Mouse (Mus musculus): Measurements from ENCODE around the gene Wnt11. TPM values are rescaled to one million over a fixed set of nuclear protein-coding genes. Genes with fewer than 3 reads are reported as not detected.

Wnt11 gene
- total RNA-seq, 2 experiments from 2014 or later: 10.5 to 12.8 TPM

GRCm38 (mm10) chr7:98863969-98864718, 29.2 kb downstream of the Wnt11 start:
- DNase-seq: no peak

- DNase-seq: no peak
Measured at GRCm38 (mm10) chr7:98867053-98867793, 32.3 kb downstream of the Wnt11 start.

- no peak for DNase-seq
Measured at GRCm38 (mm10) chr7:98867794-98868150, 32.9 kb downstream of the Wnt11 start.

- no peak for DNase-seq
Measured at GRCm38 (mm10) chr7:98869070-98869469, 34.2 kb downstream of the Wnt11 start.

- peak; percentile 39 for DNase-seq
Measured at GRCm38 (mm10) chr7:98870791-98871190, 35.9 kb downstream of the Wnt11 start.

GRCm38 (mm10) chr7:98871882-98872281, 37.0 kb downstream of the Wnt11 start:
- no peak for DNase-seq

- no peak for DNase-seq
Measured at GRCm38 (mm10) chr7:98873316-98873715, 38.4 kb downstream of the Wnt11 start.

- no peak for DNase-seq
Measured at GRCm38 (mm10) chr7:98874411-98874951, 39.6 kb downstream of the Wnt11 start.

- DNase-seq: no peak
Measured at GRCm38 (mm10) chr7:98875390-98875990, 40.6 kb downstream of the Wnt11 start.

GRCm38 (mm10) chr7:98876119-98876518, 41.2 kb downstream of the Wnt11 start:
- DNase-seq: no peak

GRCm38 (mm10) chr7:98879176-98879575, 44.3 kb downstream of the Wnt11 start:
- no peak for DNase-seq

- DNase-seq: no peak
Measured at GRCm38 (mm10) chr7:98881887-98882286, 47.0 kb downstream of the Wnt11 start.

GRCm38 (mm10) chr7:98887811-98888261, 52.9 kb downstream of the Wnt11 start:
- DNase-seq: no peak

GRCm38 (mm10) chr7:98888810-98889209, 53.9 kb downstream of the Wnt11 start:
- DNase-seq: no peak

- DNase-seq: no peak
Measured at GRCm38 (mm10) chr7:98889211-98889610, 54.3 kb downstream of the Wnt11 start.

- DNase-seq: no peak
Measured at GRCm38 (mm10) chr7:98893144-98893543, 58.2 kb downstream of the Wnt11 start.

- no peak for DNase-seq
Measured at GRCm38 (mm10) chr7:98894305-98894704, 59.4 kb downstream of the Wnt11 start.

- no peak for DNase-seq
Measured at GRCm38 (mm10) chr7:98894768-98895167, 59.9 kb downstream of the Wnt11 start.

- DNase-seq: no peak
Measured at GRCm38 (mm10) chr7:98895501-98896095, 60.7 kb downstream of the Wnt11 start.

GRCm38 (mm10) chr7:98897323-98897722, 62.4 kb downstream of the Wnt11 start:
- no peak for DNase-seq

GRCm38 (mm10) chr7:98899815-98900214, 64.9 kb downstream of the Wnt11 start:
- no peak for DNase-seq

- DNase-seq: no peak
Measured at GRCm38 (mm10) chr7:98901120-98901519, 66.2 kb downstream of the Wnt11 start.

GRCm38 (mm10) chr7:98903884-98904283, 69.0 kb downstream of the Wnt11 start:
- DNase-seq: no peak
